ENCODE assay signal across 27 mouse cellular contexts in genomic region chr9:119562256-119562655, GRCm38 (mm10). TPM values are rescaled to one million over a fixed set of nuclear protein-coding genes. Genes with fewer than 3 reads are reported as not detected.
A peak's percentile ranks its signal among the peaks of the same experiment; 100 is the strongest.
DNase-seq lines count a peak whose midpoint lies in the region; ATAC-seq and TF ChIP-seq lines count a peak whose summit lies in the region.
"Had no signal": no experiment of that assay in that cellular context is flagged by ENCODE, and none has a peak within 500 bp of the region (broad histone marks: within the 10 kb centered on the region; RNA-seq: fewer than 3 reads in every experiment).

No protein-coding gene starts in this region.

- no peak overlapping the region for H3K4me2 ChIP-seq in hindbrain, postnatal 0 days (ENCODE audit: low read depth, low read length)
- no peak overlapping the region for H3K4me2 ChIP-seq in hindbrain, embryonic 12.5 days (replicated peaks)
- peak overlapping the region; percentile 61 for H3K4me2 ChIP-seq in myocyte (ENCODE audit: low read depth)
- H3K4me2 ChIP-seq: embryonic facial prominence, embryonic 12.5 days; embryonic facial prominence, embryonic 15.5 days; forebrain, embryonic 12.5 days; forebrain, embryonic 15.5 days; heart, embryonic 12.5 days; heart, embryonic 15.5 days had no signal

- TF ChIP-seq CTCF in cerebellum, adult 2 months (IDR thresholded peaks at IDR 0.05; ENCODE audit: borderline replicate concordance, insufficient read depth, low read depth, low read length): no peak
- TF ChIP-seq CTCF in hindbrain, postnatal 0 days (IDR thresholded peaks at IDR 0.05; ENCODE audit: low read depth): no peak

- no peak overlapping the region for H3K27ac ChIP-seq in cerebellum, adult 2 months (ENCODE audit: insufficient read depth, low read length)
- peak overlapping the region; percentile 25; the same call in 1 of the 2 replicates for H3K27ac ChIP-seq in heart, embryonic 10.5 days
- H3K27ac ChIP-seq in hindbrain, postnatal 0 days: no peak overlapping the region
- H3K27ac ChIP-seq in hindbrain, embryonic 12.5 days: no peak overlapping the region
- H3K27ac ChIP-seq: embryonic facial prominence, embryonic 12.5 days; embryonic facial prominence, embryonic 15.5 days; forebrain, embryonic 15.5 days; heart, embryonic 15.5 days had no signal

- 14% methylated on average over 12 of the region's 12 CpGs for WGBS in cerebellum, adult 2 months
- 61% methylated on average over 12 of the region's 12 CpGs for WGBS in heart, embryonic 10.5 days
- WGBS in hindbrain, postnatal 0 days: 44% methylated on average over 12 of the region's 12 CpGs
- 62% methylated on average over 12 of the region's 12 CpGs for WGBS in hindbrain, embryonic 12.5 days

- no peak overlapping the region for H3K9ac ChIP-seq in hindbrain, postnatal 0 days (replicated peaks; ENCODE audit: low read length)
- no peak overlapping the region for H3K9ac ChIP-seq in hindbrain, embryonic 12.5 days
- H3K9ac ChIP-seq: embryonic facial prominence, embryonic 12.5 days; embryonic facial prominence, embryonic 15.5 days; forebrain, embryonic 12.5 days; forebrain, embryonic 15.5 days; heart, embryonic 12.5 days; heart, embryonic 15.5 days had no signal

- no peaks in the 10 kb centered on the region for H3K9me3 ChIP-seq in heart, embryonic 10.5 days
- H3K9me3 ChIP-seq in hindbrain, postnatal 0 days (ENCODE audit: low read length): no peaks in the 10 kb centered on the region
- no peaks in the 10 kb centered on the region for H3K9me3 ChIP-seq in hindbrain, embryonic 12.5 days (replicated peaks)
- H3K9me3 ChIP-seq: embryonic facial prominence, embryonic 12.5 days; embryonic facial prominence, embryonic 15.5 days; forebrain, embryonic 12.5 days; forebrain, embryonic 15.5 days; heart, embryonic 12.5 days; heart, embryonic 15.5 days had no signal

- no peaks in the 10 kb centered on the region; the same call in 1 of the 2 replicates for H3K36me3 ChIP-seq in heart, embryonic 10.5 days
- no peaks in the 10 kb centered on the region for H3K36me3 ChIP-seq in hindbrain, postnatal 0 days (ENCODE audit: insufficient read depth, low read length)
- no peaks in the 10 kb centered on the region for H3K36me3 ChIP-seq in hindbrain, embryonic 12.5 days
- peaks cover 3% of the 10 kb centered on the region for H3K36me3 ChIP-seq in myocyte (ENCODE audit: control insufficient read depth, insufficient read depth)
- H3K36me3 ChIP-seq: embryonic facial prominence, embryonic 12.5 days; embryonic facial prominence, embryonic 15.5 days; forebrain, embryonic 12.5 days; forebrain, embryonic 15.5 days; heart, embryonic 12.5 days; heart, embryonic 15.5 days had no signal

- H3K79me2 ChIP-seq in myocyte (ENCODE audit: control insufficient read depth, insufficient read depth): no peaks in the 10 kb centered on the region

- intact Hi-C loops in heart, postnatal 25 days (cut with DNase I): no loop called here

- no peak overlapping the region for H3K4me3 ChIP-seq in cerebellum, adult 2 months (replicated peaks; ENCODE audit: insufficient read depth, low read depth, low read length)
- H3K4me3 ChIP-seq in heart, embryonic 10.5 days: no peak overlapping the region
- H3K4me3 ChIP-seq in hindbrain, postnatal 0 days (ENCODE audit: low read length): no peak overlapping the region
- no peak overlapping the region for H3K4me3 ChIP-seq in hindbrain, embryonic 12.5 days
- no peak overlapping the region for H3K4me3 ChIP-seq in myocyte
- H3K4me3 ChIP-seq: embryonic facial prominence, embryonic 12.5 days; embryonic facial prominence, embryonic 15.5 days; forebrain, embryonic 12.5 days; forebrain, embryonic 15.5 days; heart, embryonic 12.5 days; heart, embryonic 15.5 days had no signal

- DNase-seq in cerebellum, postnatal 10 days: peak; percentile 43 to 57
- DNase-seq in cerebellum, adult 2 months: no peak
- DNase-seq in heart, embryonic 10.5 days (ENCODE audit: low spot score): no peak
- DNase-seq in heart, postnatal 25 days (ENCODE audit: low spot score): no peak
- peak; percentile 20 for DNase-seq in hindbrain, postnatal 0 days (ENCODE audit: low spot score)
- no peak for DNase-seq in embryo, embryonic 9.5 days (ENCODE audit: extremely low spot score)
- DNase-seq: adrenal gland, postnatal 36 days; B cell, adult 2 months; cerebellum, adult 18-20 months; cerebellum, adult 9-11 months; cerebellum, postnatal 36 days; gastrocnemius, postnatal 10 days; gastrocnemius, postnatal 36 days; kidney, adult 2 months had no signal

- no peak for TF ChIP-seq POLR2A in cerebellum, adult 2 months (IDR thresholded peaks at IDR 0.05; ENCODE audit: borderline replicate concordance, insufficient read depth, low read length)
- no peak for TF ChIP-seq POLR2A in myocyte (IDR thresholded peaks at IDR 0.05; ENCODE audit: insufficient read length, low read depth)

- H3ac ChIP-seq in myocyte (ENCODE audit: control insufficient read depth, insufficient read length): no peak overlapping the region

- ATAC-seq in hindbrain, postnatal 0 days: no peak
- no peak for ATAC-seq in hindbrain, embryonic 12.5 days (ENCODE audit: low FRiP score)
- ATAC-seq: activated CD4-positive, CD25-positive, alpha-beta regulatory T cell, adult 4 months; CD4-positive, CD25-positive, alpha-beta regulatory T cell, adult 4 months; forebrain, embryonic 15.5 days; intestine, postnatal 0 days had no signal

- H3K27me3 ChIP-seq in cerebellum, adult 2 months (ENCODE audit: control insufficient read depth, insufficient read depth, low read length): no peaks in the 10 kb centered on the region
- H3K27me3 ChIP-seq in heart, embryonic 10.5 days (ENCODE audit: insufficient read depth, poor library complexity, severe bottlenecking): peaks cover 41% of the 10 kb centered on the region
- H3K27me3 ChIP-seq in hindbrain, postnatal 0 days (ENCODE audit: insufficient read depth, low read length): peaks cover 21% of the 10 kb centered on the region
- H3K27me3 ChIP-seq in hindbrain, embryonic 12.5 days: peaks cover 88% of the 10 kb centered on the region
- H3K27me3 ChIP-seq in myocyte (ENCODE audit: control insufficient read depth, insufficient read depth, insufficient read length): no peaks in the 10 kb centered on the region
- H3K27me3 ChIP-seq: forebrain, embryonic 15.5 days had no signal

- H3K4me1 ChIP-seq in cerebellum, adult 2 months (ENCODE audit: control insufficient read depth, insufficient read depth, low read length): peaks cover 17% of the 10 kb centered on the region
- peaks cover 88% of the 10 kb centered on the region for H3K4me1 ChIP-seq in heart, embryonic 10.5 days
- peaks cover 9% of the 10 kb centered on the region for H3K4me1 ChIP-seq in hindbrain, postnatal 0 days (ENCODE audit: insufficient read depth, low read length)
- H3K4me1 ChIP-seq in hindbrain, embryonic 12.5 days: peaks cover 22% of the 10 kb centered on the region

TF ChIP-seq in myocyte, 11 proteins besides CTCF, POLR2A, EP300 and RAD21:
- no peak for TF ChIP-seq TCF12 (IDR thresholded peaks at IDR 0.05; ENCODE audit: insufficient read depth, poor library complexity, severe bottlenecking)
- TF ChIP-seq SRF (IDR thresholded peaks at IDR 0.05; ENCODE audit: control insufficient read depth, insufficient read length, low read depth): no peak
- no peak for TF ChIP-seq E2F4 (IDR thresholded peaks at IDR 0.05; ENCODE audit: insufficient read depth)
- TF ChIP-seq MAX (IDR thresholded peaks at IDR 0.05; ENCODE audit: low read depth): no peak
- TF ChIP-seq CEBPB (IDR thresholded peaks at IDR 0.05; ENCODE audit: insufficient read depth, poor library complexity, severe bottlenecking): no peak
- TF ChIP-seq MYOG (IDR thresholded peaks at IDR 0.05; ENCODE audit: control insufficient read depth in 1 of 3, insufficient read depth in 1 of 3, insufficient read length in 2 of 3, low read depth in 2 of 3): no peak
- no peak for TF ChIP-seq USF1 (IDR thresholded peaks at IDR 0.05; ENCODE audit: low read depth)
- TF ChIP-seq MYOD1 (IDR thresholded peaks at IDR 0.05; ENCODE audit: control insufficient read depth in 1 of 3, insufficient read length in 2 of 3, low read depth in 2 of 3): no peak
- no peak for TF ChIP-seq TCF3 (IDR thresholded peaks at IDR 0.05; ENCODE audit: insufficient read length, low read depth)
- TF ChIP-seq POLR2AphosphoS2 (IDR thresholded peaks at IDR 0.05; ENCODE audit: insufficient read length, low read depth): no peak
- no peak for TF ChIP-seq REST (IDR thresholded peaks at IDR 0.05; ENCODE audit: insufficient read depth, insufficient read length)

RNA-seq across cellular contexts. Expression of gene Scn5a, which starts 16.6 kb away (rescaled TPM):
- polyA plus RNA-seq in cerebellum, adult 2 months (2012; rRNA removed): 0.19 and 0.21 TPM in 2 replicates
- polyA plus RNA-seq in heart, embryonic 10.5 days (2016; fragmentation: Nextera tagmentation; extraction: Ambion mirVana): 8.2 and 18.0 TPM in 2 replicates
- 100 to 1,000 TPM; 141 to 144 TPM for total RNA-seq in heart, postnatal 25 days (2021)
- 0.68 and 1.5 TPM in 2 replicates for total RNA-seq in hindbrain, postnatal 0 days (2014; rRNA removed)
- polyA plus RNA-seq in hindbrain, postnatal 0 days (2015; fragmentation: Nextera tagmentation; extraction: Ambion mirVana): 0.24 TPM in 2 replicates
- polyA plus RNA-seq in hindbrain, embryonic 12.5 days (2016; fragmentation: Nextera tagmentation; extraction: Ambion mirVana): 0.68 and 0.84 TPM in 2 replicates
- 30.6 TPM for polyA plus RNA-seq in myocyte (2012; fragmentation: generic; extraction: Trizol)
- total RNA-seq: granulocyte monocyte progenitor cell, adult 5-6 weeks; hematopoietic stem cell, adult 5-6 weeks had no signal
- polyA plus RNA-seq: CD4-positive, CD25-positive, alpha-beta regulatory T cell, adult 4 months had no signal

Comparison
In these comparisons a context has a peak if more than half of its experiments do, and no peak if none do; other contexts are left out.
1. DNase-seq: peak in cerebellum, postnatal 10 days (2 of 2) and hindbrain, postnatal 0 days (single experiment); none in cerebellum, adult 2 months (0 of 2), heart, embryonic 10.5 days (single experiment), heart, postnatal 25 days (single experiment) and embryo, embryonic 9.5 days (single experiment).